Mouse (Mus musculus) A20 (cell line): ENCODE data around the gene Cars.
A peak's percentile ranks its signal among the peaks of the same experiment; 100 is the strongest.

Experiments used
- DNase-seq: peaks from one replicate; pipeline ENCODE4 v3.0.0-alpha.2; 2011; ENCODE audit warnings: low read depth, low spot score

Cars gene

DNA sequence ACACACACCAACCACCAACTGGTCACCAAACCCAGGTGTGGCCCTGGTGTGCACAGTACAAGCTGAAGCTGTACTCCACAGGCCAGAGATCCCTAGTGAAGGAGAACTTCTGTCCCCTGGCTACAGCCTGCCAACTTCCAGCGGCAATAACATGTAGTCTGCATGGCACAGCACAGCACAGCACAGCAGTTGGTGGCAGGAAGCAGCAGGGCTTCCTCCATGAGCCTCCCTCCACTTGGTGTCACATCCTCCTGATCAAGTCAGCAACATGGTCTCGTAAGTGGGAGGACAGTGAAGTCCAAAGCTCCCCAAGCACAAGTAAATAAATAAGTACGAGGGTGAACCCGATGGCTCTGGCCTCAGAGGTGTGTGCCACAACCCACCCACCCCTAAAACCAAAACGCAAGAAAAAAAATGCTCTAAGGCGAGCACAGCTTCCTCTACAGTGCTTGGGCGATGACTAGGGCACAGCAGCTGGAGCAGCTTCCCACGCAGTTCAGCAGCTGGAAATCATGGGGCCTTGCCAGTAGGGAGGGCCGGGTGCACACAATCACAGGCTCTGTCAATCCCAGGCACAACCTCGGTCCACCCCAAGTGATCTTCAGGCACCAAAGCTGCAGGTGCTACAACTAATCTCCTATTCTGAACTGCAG, 86.0 kb downstream of the Cars start:
- no peak for DNase-seq

DNA sequence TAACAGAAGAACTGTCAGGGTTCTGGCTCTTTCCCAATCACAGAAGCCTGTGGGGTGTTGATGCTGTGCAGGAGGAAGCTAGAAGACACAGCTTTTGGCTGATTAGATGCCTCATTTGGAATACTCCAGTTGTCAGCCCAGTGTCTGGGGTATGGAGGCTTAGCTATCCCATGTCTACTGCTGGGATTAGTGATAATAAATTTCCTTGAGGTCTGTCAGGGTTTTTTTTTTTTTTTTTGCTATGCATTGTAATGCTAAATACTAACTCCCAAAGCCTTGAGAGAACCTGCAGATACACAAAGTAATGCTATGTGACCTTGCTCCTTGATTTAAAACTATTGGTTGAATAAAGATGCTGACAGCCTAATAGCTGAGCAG, 88.6 kb downstream of the Cars start:
- DNase-seq = no peak

DNA sequence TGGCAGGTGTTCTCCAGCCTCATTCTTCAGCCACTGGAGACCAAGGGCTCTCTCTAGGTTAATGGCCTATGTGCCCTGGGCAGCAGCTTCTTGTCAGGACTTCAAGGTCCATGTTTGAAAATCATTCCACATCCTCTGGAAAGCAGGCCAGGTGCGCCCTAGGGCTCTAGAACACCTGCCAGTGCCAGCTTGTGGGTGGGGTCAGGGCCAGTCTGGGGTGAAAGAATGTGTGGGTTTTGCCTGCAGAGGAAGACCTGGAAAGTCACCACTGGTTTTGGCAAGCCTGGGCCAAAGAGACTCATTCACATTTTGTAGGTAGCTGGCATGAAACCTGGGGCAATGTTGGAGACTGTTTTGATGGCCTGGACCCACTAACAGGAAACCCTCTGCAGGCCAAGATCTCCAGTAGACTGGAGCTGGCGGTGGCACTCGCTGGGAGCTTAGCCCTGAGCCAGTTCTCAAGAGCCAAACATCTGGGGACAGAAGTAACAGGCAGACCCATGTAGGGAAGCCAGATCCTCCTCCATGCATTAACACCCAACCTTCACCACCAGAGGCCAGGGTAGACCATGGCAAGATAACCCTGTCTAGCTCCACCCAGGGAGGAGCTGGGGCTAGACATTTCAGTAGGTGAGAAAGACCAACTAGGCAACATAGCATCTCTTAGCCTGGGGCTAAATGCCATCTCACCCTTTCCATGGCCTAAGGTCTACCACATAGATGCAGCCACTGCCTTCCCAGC, 89.1 kb downstream of the Cars start:
- peak; percentile 12 for DNase-seq

DNA sequence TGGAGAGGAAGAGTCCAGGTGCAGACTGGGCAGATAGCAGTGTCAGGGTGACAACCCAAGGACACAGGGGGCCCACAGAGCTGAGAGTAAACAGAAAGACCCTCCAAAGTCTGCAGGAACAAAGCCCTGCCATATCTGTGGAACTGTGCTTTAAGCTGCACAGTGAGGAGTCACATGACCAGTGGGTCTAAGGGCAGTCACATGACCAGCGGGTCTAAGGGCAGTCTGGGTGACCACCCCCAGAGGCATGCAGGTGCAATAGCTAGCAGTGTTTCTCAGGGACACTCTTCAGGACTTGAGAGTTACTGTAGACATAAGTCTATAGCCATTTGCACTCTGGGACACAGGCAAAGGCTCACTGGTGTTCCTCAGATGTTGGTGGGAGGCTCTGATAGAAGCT, 90.3 kb downstream of the Cars start:
- no peak for DNase-seq
